Mouse (Mus musculus): Measurements from ENCODE around the gene Sox21.

DNA sequence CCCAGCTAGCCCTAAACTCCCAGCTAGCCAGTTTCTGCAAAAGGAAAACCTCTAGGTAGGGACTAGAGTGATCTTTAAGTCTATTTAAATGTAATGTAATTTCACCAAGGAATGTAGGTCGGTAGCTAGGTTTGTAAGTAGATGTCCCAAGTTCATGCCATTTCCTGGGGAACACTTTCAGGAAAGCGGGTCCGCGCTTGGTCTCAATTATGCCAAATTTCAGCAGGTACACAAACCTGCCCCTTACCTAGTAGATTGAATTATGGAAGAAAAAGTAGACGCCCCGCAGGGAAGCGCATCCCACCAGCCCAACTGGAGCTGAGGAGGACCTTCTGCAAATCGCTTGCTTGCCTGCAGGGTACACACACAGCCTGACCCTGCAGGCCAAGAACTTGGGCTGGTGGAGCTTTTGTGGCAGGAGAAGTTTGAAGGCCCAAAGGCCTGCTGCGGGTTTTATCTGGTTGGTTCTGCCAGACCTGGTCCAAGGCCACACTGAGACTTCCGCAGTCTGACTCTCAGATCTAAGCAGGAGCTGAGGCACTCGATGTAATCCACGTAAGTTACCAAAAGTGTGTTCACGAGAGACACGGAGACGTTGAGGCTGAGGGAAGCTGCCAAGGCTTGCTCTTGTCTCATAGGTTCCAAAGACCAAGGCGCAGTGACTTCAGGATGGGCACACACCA is 11.6 kb downstream of the Sox21 start:
- no peak for TF ChIP-seq POLR2A (IDR thresholded peaks at IDR 0.05; ENCODE audit: insufficient read depth, low read depth, low read length)
- TF ChIP-seq CTCF (IDR thresholded peaks at IDR 0.05; ENCODE audit: insufficient read depth, low read depth, low read length): 0 out of 2 replicates have a peak, but pooled peaks have one; percentile 3

Measured in olfactory bulb, adult 2 months (tissue).